Mouse (Mus musculus) MEL (cell line): ENCODE results near the gene Ldb1. TPM values are rescaled to one million over a fixed set of nuclear protein-coding genes. Genes with fewer than 3 reads are reported as not detected.

ENCODE experiments used
- DNase-seq: peaks from one replicate; pipeline ENCODE4 v3.0.0; 2011; ENCODE audit warnings: low read depth, low spot score
- H3K27ac ChIP-seq: 2 replicates; pipeline ENCODE4 v1.5.1; 2012; ENCODE audit warnings: low read depth, mild to moderate bottlenecking, control low read depth, low read length, moderate library complexity; ENCODE audit not compliant: control insufficient read depth
- H3K27me3 ChIP-seq, 2 experiments: fragments of 150-350 bp in 1 of 2; sonication (generic) in 1 of 2; 2 replicates each; pipeline ENCODE4 v1.6.1; 2012; ENCODE audit warnings: low read length in 2 of 2, mild to moderate bottlenecking in 2 of 2, improper control_type of control experiment in 1 of 2, moderate library complexity in 1 of 2; ENCODE audit not compliant: insufficient read depth in 2 of 2, control insufficient read depth in 1 of 2
- H3K36me3 ChIP-seq, 2 experiments: 2 replicates each; pipeline ENCODE4 v1.6.1; 2012 to 2014; ENCODE audit warnings: low read length in 2 of 2, improper control_type of control experiment in 1 of 2, inconsistent platforms in 1 of 2, mild to moderate bottlenecking in 1 of 2; ENCODE audit not compliant: insufficient read depth in 2 of 2, control insufficient read depth in 1 of 2
- H3K4me1 ChIP-seq, 2 experiments: fragments of 150-350 bp in 1 of 2; sonication (generic) in 1 of 2; 2 replicates each; pipeline ENCODE4 v1.6.1; 2012; ENCODE audit warnings: low read length in 2 of 2, improper control_type of control experiment in 1 of 2, mild to moderate bottlenecking in 1 of 2; ENCODE audit not compliant: insufficient read depth in 2 of 2, control insufficient read depth in 1 of 2
- H3K4me3 ChIP-seq, 2 experiments: fragments of 150-350 bp in 1 of 2; sonication (generic) in 1 of 2; 2 replicates each; pipeline ENCODE4 v1.5.1; 2012; ENCODE audit warnings: low read depth in 2 of 2, low read length in 2 of 2, mild to moderate bottlenecking in 2 of 2, moderate library complexity in 2 of 2, control low read depth in 1 of 2, improper control_type of control experiment in 1 of 2; ENCODE audit not compliant: control insufficient read depth in 1 of 2, insufficient read depth in 1 of 2
- H3K79me2 ChIP-seq: 2 replicates; pipeline ENCODE4 v1.6.1; 2012; ENCODE audit warnings: mild to moderate bottlenecking, low read length, moderate library complexity; ENCODE audit not compliant: control insufficient read depth, poor library complexity, insufficient read depth
- H3K9ac ChIP-seq: 2 replicates; pipeline ENCODE4 v1.6.1; 2012; ENCODE audit warnings: low read depth, mild to moderate bottlenecking, control low read depth, low read length, moderate library complexity; ENCODE audit not compliant: control insufficient read depth, poor library complexity, severe bottlenecking
- H3K9me3 ChIP-seq: fragments of 150-350 bp; sonication (generic); replicated peaks from 2 replicates; pipeline ENCODE4 v1.6.1; 2012; ENCODE audit warnings: mild to moderate bottlenecking, low read length, improper control_type of control experiment, moderate library complexity; ENCODE audit not compliant: insufficient read depth
- BHLHE40 ChIP-seq: IDR thresholded peaks from 2 replicates; pipeline ENCODE4 v1.6.1; 2012; ENCODE audit warnings: low read depth, mild to moderate bottlenecking, inconsistent platforms, low read length, improper control_type of control experiment, borderline replicate concordance
- CHD1 ChIP-seq: IDR thresholded peaks from 2 replicates; pipeline ENCODE4 v1.6.1; 2012; ENCODE audit warnings: low read depth, mild to moderate bottlenecking, inconsistent platforms, low read length, improper control_type of control experiment
- CHD2 ChIP-seq: IDR thresholded peaks from 2 replicates; pipeline ENCODE4 v1.6.1; 2011; ENCODE audit warnings: low read length, improper control_type of control experiment
- E2F4 ChIP-seq: IDR thresholded peaks from 2 replicates; pipeline ENCODE4 v1.6.1; 2011; ENCODE audit warnings: low read depth, low read length, improper control_type of control experiment, borderline replicate concordance
- ELF1 ChIP-seq: IDR thresholded peaks from 2 replicates; pipeline ENCODE4 v1.6.1; 2014; ENCODE audit warnings: low read depth, mild to moderate bottlenecking, inconsistent platforms, low read length, improper control_type of control experiment, moderate library complexity
- ETS1 ChIP-seq: IDR thresholded peaks from 2 replicates; pipeline ENCODE4 v1.6.1; 2012; ENCODE audit warnings: low read depth, mild to moderate bottlenecking, inconsistent platforms, low read length, improper control_type of control experiment, moderate library complexity
- GATA1 ChIP-seq: IDR thresholded peaks from 2 replicates; pipeline ENCODE4 v1.6.1; 2011; ENCODE audit warnings: low read depth, low read length, improper control_type of control experiment
- HCFC1 ChIP-seq: IDR thresholded peaks from 2 replicates; pipeline ENCODE4 v1.6.1; 2012; ENCODE audit warnings: low read depth, mild to moderate bottlenecking, inconsistent platforms, low read length, improper control_type of control experiment, moderate library complexity
- JUND ChIP-seq: IDR thresholded peaks from 2 replicates; pipeline ENCODE4 v1.6.1; 2011; ENCODE audit warnings: low read depth, mild to moderate bottlenecking, improper control_type of control experiment, low read length
- KAT2A ChIP-seq: conservative IDR thresholded peaks from 2 replicates; pipeline ENCODE4 v1.6.1; 2012; ENCODE audit warnings: low read depth, low read length, improper control_type of control experiment, inconsistent platforms
- MAFK ChIP-seq: IDR thresholded peaks from 2 replicates; pipeline ENCODE4 v1.6.1; 2011; ENCODE audit warnings: low read depth, mild to moderate bottlenecking, low read length, improper control_type of control experiment, borderline replicate concordance
- MAX ChIP-seq: IDR thresholded peaks from 2 replicates; pipeline ENCODE4 v1.6.1; 2011; ENCODE audit warnings: low read length, improper control_type of control experiment
- MAZ ChIP-seq: IDR thresholded peaks from 2 replicates; pipeline ENCODE4 v1.6.1; 2012; ENCODE audit warnings: low read depth, mild to moderate bottlenecking, inconsistent platforms, low read length, improper control_type of control experiment
- MEF2A ChIP-seq: IDR thresholded peaks from 2 replicates; pipeline ENCODE4 v1.6.1; 2014; ENCODE audit warnings: low read depth, mild to moderate bottlenecking, inconsistent platforms, low read length, improper control_type of control experiment; ENCODE audit not compliant: poor library complexity, insufficient replicate concordance, severe bottlenecking; ENCODE audit errors: extremely low read depth
- MXI1 ChIP-seq: IDR thresholded peaks from 2 replicates; pipeline ENCODE4 v1.6.1; 2011; ENCODE audit warnings: mild to moderate bottlenecking, low read depth, low read length, improper control_type of control experiment
- MYC ChIP-seq: IDR thresholded peaks from 2 replicates; pipeline ENCODE4 v1.6.1; 2011; ENCODE audit warnings: low read depth, mild to moderate bottlenecking, low read length, improper control_type of control experiment, moderate library complexity
- NELFE ChIP-seq: IDR thresholded peaks from 2 replicates; pipeline ENCODE4 v1.6.1; 2011; ENCODE audit warnings: low read depth, low read length, improper control_type of control experiment
- NRF1 ChIP-seq: IDR thresholded peaks from 2 replicates; pipeline ENCODE4 v1.6.1; 2014; ENCODE audit warnings: low read depth, mild to moderate bottlenecking, inconsistent platforms, low read length, improper control_type of control experiment, moderate library complexity; ENCODE audit not compliant: poor library complexity, insufficient read depth, severe bottlenecking
- POLR2A ChIP-seq, 2 experiments: IDR thresholded peaks; 2 replicates each; pipeline ENCODE4 v1.6.1; 2011 to 2012; ENCODE audit warnings: low read length in 2 of 2, mild to moderate bottlenecking in 2 of 2, control low read depth in 1 of 2, improper control_type of control experiment in 1 of 2, low read depth in 1 of 2, moderate library complexity in 1 of 2; ENCODE audit not compliant: control insufficient read depth in 1 of 2, insufficient read depth in 1 of 2, poor library complexity in 1 of 2
- POLR2AphosphoS2 ChIP-seq: IDR thresholded peaks from 2 replicates; pipeline ENCODE4 v1.6.1; 2011; ENCODE audit warnings: low read length, improper control_type of control experiment
- POLR2AphosphoS5 ChIP-seq: IDR thresholded peaks from 2 replicates; pipeline ENCODE4 v1.6.1; 2012; ENCODE audit warnings: low read depth, borderline replicate concordance, mild to moderate bottlenecking, inconsistent platforms, low read length, moderate library complexity, mixed read lengths
- RCOR1 ChIP-seq: IDR thresholded peaks from 2 replicates; pipeline ENCODE4 v1.6.1; 2012; ENCODE audit warnings: low read depth, mild to moderate bottlenecking, inconsistent platforms, low read length, improper control_type of control experiment
- SIN3A ChIP-seq: IDR thresholded peaks from 2 replicates; pipeline ENCODE4 v1.6.1; 2012; ENCODE audit warnings: low read length, improper control_type of control experiment, inconsistent platforms
- TAL1 ChIP-seq: IDR thresholded peaks from 2 replicates; pipeline ENCODE4 v1.6.1; 2012; ENCODE audit warnings: mild to moderate bottlenecking, inconsistent platforms, low read length, moderate library complexity, mixed read lengths
- TBP ChIP-seq: IDR thresholded peaks from 2 replicates; pipeline ENCODE4 v1.8.0; 2011; ENCODE audit warnings: low read depth, low read length, improper control_type of control experiment
- TCF12 ChIP-seq: IDR thresholded peaks from 2 replicates; pipeline ENCODE4 v1.6.1; 2014; ENCODE audit warnings: low read depth, mild to moderate bottlenecking, inconsistent platforms, low read length, improper control_type of control experiment, moderate library complexity
- UBTF ChIP-seq: IDR thresholded peaks from 2 replicates; pipeline ENCODE4 v1.6.1; 2012; ENCODE audit warnings: low read depth, mild to moderate bottlenecking, inconsistent platforms, low read length, improper control_type of control experiment, moderate library complexity, borderline replicate concordance; ENCODE audit not compliant: insufficient read depth
- USF1 ChIP-seq: IDR thresholded peaks from 2 replicates; pipeline ENCODE4 v1.6.1; 2014; ENCODE audit warnings: low read depth, mild to moderate bottlenecking, inconsistent platforms, low read length, improper control_type of control experiment, moderate library complexity
- USF2 ChIP-seq, 2 experiments: IDR thresholded peaks; 2 replicates each; pipeline ENCODE4 v1.6.1; 2011 to 2012; ENCODE audit warnings: improper control_type of control experiment in 2 of 2, low read length in 2 of 2, borderline replicate concordance in 1 of 2, inconsistent platforms in 1 of 2, low read depth in 1 of 2, mild to moderate bottlenecking in 1 of 2; ENCODE audit not compliant: insufficient read depth in 1 of 2
- ZKSCAN1 ChIP-seq: IDR thresholded peaks from 2 replicates; pipeline ENCODE4 v1.6.1; 2012; ENCODE audit warnings: low read depth, mild to moderate bottlenecking, inconsistent platforms, low read length, improper control_type of control experiment, moderate library complexity
- ZMIZ1 ChIP-seq: IDR thresholded peaks from 2 replicates; pipeline ENCODE4 v1.6.1; 2012; ENCODE audit warnings: low read depth, mild to moderate bottlenecking, inconsistent platforms, low read length, improper control_type of control experiment, moderate library complexity
- ZNF384 ChIP-seq: IDR thresholded peaks from 2 replicates; pipeline ENCODE4 v1.6.1; 2012; ENCODE audit warnings: low read depth, mild to moderate bottlenecking, inconsistent platforms, low read length, improper control_type of control experiment
- polyA plus RNA-seq, 2 experiments: library from polyadenylated mRNA; stranded (reverse) in 1 of 2; unstranded in 1 of 2; fragments of >175 nt in 1 of 2; fragments of >200 nt in 1 of 2; gene quantifications; 2 replicates each; pipeline versions ENCODE4 v1.2.1 to v1.2.4; 2012; ENCODE audit warnings: low replicate concordance in 2 of 2, low read depth in 1 of 2; ENCODE audit not compliant: insufficient read length in 2 of 2, insufficient read depth in 1 of 2, missing spikeins in 1 of 2
- total RNA-seq: library from RNA; depleted of rRNA; stranded (reverse); fragments of 300-350 nt; gene quantifications from 2 replicates; pipeline ENCODE4 v1.2.3, GENCODE M21; 2012

The Ldb1 gene
- total and polyA plus RNA-seq, 3 experiments: 357 to 842 (median 632) TPM

DNA sequence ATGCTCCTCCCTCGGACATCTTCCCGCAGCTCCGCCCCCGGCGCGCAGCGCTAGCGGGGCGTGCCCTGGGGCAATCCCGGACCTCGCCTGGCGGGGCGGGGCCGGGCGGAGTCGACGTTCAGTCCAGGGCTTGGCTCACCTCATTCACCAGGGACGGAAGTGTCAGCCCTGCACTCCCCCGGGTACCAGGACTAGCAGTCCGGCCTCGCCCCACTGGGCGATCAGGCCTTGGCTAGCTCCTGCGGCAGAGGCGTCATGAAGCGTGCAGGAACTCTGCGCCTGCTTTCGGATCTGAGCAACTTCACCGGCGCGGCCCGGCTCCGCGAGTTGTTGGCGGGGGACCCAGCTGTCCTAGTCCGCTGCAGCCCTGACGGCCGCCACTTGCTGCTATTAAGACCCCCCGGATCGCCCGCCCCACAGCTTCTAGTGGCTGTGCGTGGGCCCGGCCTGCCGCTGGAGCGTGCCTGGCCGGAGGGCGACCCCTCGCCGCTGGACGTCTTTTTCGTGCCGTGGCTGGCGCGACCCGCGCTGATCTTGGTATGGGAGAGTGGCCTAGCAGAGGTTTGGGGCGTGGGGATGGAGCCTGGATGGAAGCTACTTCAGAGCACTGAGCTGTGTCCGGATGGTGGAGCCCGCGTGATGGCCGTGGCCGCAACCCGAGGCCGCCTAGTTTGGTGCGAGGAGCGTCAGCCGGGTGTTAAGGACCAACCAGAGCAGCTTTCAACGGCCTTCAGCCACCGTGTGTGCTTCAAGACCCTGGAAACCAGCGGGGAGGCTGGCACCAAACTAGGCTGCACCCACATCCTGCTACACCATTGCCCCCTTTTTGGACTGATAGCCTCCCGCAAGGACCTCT, 41.4 kb downstream of the Ldb1 start, which contains the start of gene Hps6:
TSS of gene Hps6 (plus strand) at position 138 of the 856 bp plus-strand sequence.
- Histone ChIP-seq H3K4me1 (peaks cover 4 to 15% of the 10 kb centered on the region in 2 experiments), H3K36me3 (peaks cover 0 to 10% of the 10 kb centered on the region in 2 experiments; a peak in 2 of 4 replicates), H3K27me3 (no peaks in the 10 kb centered on the region), H3K79me2 (peaks cover 22% of the 10 kb centered on the region), H3K27ac (no peak within 1 kb of the TSS; the same call in 1 of the 2 replicates), H3K4me3 (peak within 1 kb of the TSS; percentile 87), H3K9ac (peak within 1 kb of the TSS; percentile 87), H3K9me3 (no peaks in the 10 kb centered on the region)
- TF ChIP-seq USF2 (IDR thresholded peaks at IDR 0.05; ENCODE audit: borderline replicate concordance in 1 of 2, insufficient read depth in 1 of 2, low read depth in 1 of 2, low read length in 2 of 2): no peak
- peak; percentile 54; the same call in 1 of the 2 replicates for TF ChIP-seq NRF1
- TF ChIP-seq POLR2A (IDR thresholded peaks at IDR 0.05; ENCODE audit: control insufficient read depth in 1 of 2, insufficient read depth in 1 of 2, low read depth in 1 of 2, low read length in 2 of 2, poor library complexity in 1 of 2): peak; percentile 89 to 95
- TF ChIP-seq ZKSCAN1: no peak
- peak; percentile 26; the same call in 1 of the 2 replicates for TF ChIP-seq TCF12
- 0 out of 2 replicates have a peak, but pooled peaks have one; percentile 31 for TF ChIP-seq UBTF
- no peak for TF ChIP-seq GATA1
- no peak for TF ChIP-seq JUND
- no peak for TF ChIP-seq RCOR1
- no peak for TF ChIP-seq BHLHE40
- TF ChIP-seq CHD1: no peak
- peak; percentile 56 for TF ChIP-seq TBP
- peak; percentile 46; the same call in 1 of the 2 replicates for TF ChIP-seq MAZ
- no peak for TF ChIP-seq POLR2AphosphoS5
- TF ChIP-seq KAT2A: no peak; the same call in 1 of the 2 replicates
- no peak for TF ChIP-seq ZMIZ1
- no peak for TF ChIP-seq MYC
- peak; percentile 92 for TF ChIP-seq NELFE
- 0 out of 2 replicates have a peak, but pooled peaks have one; percentile 23 for TF ChIP-seq USF1
- peak; percentile 89 for TF ChIP-seq ELF1
- TF ChIP-seq POLR2AphosphoS2: peak; percentile 75
- peak; percentile 30 for TF ChIP-seq MAX
- peak; percentile 89 for TF ChIP-seq SIN3A
- TF ChIP-seq ZNF384: no peak
- no peak for TF ChIP-seq TAL1
- TF ChIP-seq CHD2: no peak
- TF ChIP-seq MAFK: no peak
- TF ChIP-seq MXI1: peak; percentile 75
- TF ChIP-seq HCFC1: peak; percentile 85
- TF ChIP-seq MEF2A: no peak
- no peak for TF ChIP-seq E2F4
- TF ChIP-seq ETS1: no peak
- DNase-seq: peak; percentile 97
